In the genomic region with DNA sequence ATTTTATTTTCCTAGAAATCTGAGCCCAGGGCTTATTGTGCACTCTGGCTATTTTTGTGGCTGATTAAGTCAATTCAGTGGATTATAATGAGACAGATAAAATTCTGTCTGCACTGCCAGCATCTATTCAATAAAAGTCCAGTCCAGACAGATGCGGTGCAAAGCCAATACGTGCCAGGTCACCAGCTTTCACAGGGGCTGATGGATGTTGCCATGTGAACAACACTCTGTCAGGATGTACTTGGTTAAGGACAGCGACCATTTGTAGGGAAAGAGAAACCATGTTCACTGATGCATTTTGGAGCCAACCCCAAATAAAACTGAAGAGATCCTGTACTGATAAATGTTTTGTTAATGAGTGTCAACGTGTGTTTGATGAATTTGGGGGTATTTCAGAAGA, we compare ENCODE assay signal across 16 mouse cellular contexts.
"Had no signal": no experiment of that assay in that cellular context is flagged by ENCODE, and none has a peak within 500 bp of the region (broad histone marks: within the 10 kb centered on the region; RNA-seq: fewer than 3 reads in every experiment).

No protein-coding gene starts in this region.

- H3K27ac ChIP-seq: kidney, postnatal 0 days; left cerebral cortex, adult 2 months; limb, embryonic 15.5 days; liver, embryonic 12.5 days; macrophage; midbrain, embryonic 12.5 days; stomach, postnatal 0 days had no signal

- H3K9ac ChIP-seq: limb, embryonic 15.5 days; liver, embryonic 12.5 days; lung, embryonic 14.5 days; midbrain, embryonic 12.5 days had no signal

- H3K4me3 ChIP-seq: left cerebral cortex, adult 2 months; limb, embryonic 15.5 days; liver, embryonic 12.5 days; megakaryocyte, embryonic 14.5 days; midbrain, embryonic 12.5 days had no signal

- H3K36me3 ChIP-seq: limb, embryonic 15.5 days; liver, embryonic 12.5 days; midbrain, embryonic 12.5 days had no signal

- DNase-seq: kidney, adult 11 months; kidney, adult 9 months; kidney, postnatal 36 days; layer of hippocampus, adult 9-11 months; lung, embryonic 14.5 days; lung, postnatal 10 days; right cerebral cortex, adult 18-20 months; thymus, postnatal 4 days had no signal

- H3K4me2 ChIP-seq: limb, embryonic 15.5 days; liver, embryonic 12.5 days; lung, embryonic 14.5 days; midbrain, embryonic 12.5 days had no signal

- H3K27me3 ChIP-seq: limb, embryonic 15.5 days; liver, embryonic 12.5 days; megakaryocyte, embryonic 14.5 days; midbrain, embryonic 12.5 days had no signal

- H3K4me1 ChIP-seq: limb, embryonic 15.5 days; liver, embryonic 12.5 days; megakaryocyte, embryonic 14.5 days; midbrain, embryonic 12.5 days had no signal

- H3K9me3 ChIP-seq: limb, embryonic 15.5 days; liver, embryonic 12.5 days; megakaryocyte, embryonic 14.5 days; midbrain, embryonic 12.5 days had no signal

- ATAC-seq: liver, embryonic 12.5 days had no signal
